8 mouse cellular contexts compared by ENCODE assay signal in the genomic region with DNA sequence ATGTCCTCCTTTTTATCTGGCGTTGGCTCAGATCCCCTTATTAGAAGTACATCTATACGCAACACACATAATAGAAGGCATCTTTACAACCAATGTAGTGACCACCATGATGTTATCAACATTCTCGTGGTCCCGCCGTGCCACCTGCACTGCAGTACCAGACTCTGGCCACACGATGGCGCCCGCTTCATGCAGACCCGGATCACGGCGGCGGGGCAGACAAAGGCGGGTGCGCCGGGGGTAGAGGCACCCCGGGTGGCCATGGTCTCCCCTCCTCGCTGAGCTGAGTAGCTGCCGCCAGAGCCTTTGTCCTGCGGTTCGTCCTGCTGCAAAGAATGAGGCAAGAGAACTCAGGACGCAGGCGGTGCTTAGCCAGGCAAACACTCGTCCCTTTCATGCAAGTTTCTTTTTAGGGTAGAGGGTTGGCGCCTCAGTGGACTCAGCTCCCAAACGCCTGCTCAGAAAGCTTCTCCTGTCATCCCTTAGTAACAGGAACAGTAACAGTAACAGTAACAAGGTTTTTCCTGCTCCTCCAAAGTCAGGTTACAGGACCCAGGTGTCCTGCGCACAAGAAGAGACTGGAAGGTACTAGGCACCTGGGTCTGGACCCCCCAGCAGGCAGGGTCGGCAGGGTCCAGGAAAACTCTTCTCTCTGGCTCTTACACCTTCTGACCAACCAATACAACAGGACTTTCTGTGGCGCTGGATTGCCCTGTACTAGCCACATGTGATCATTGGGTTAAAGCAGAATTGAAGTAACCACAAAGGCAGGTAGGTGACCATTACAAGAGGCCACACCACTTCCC. TPM values are rescaled to one million over a fixed set of nuclear protein-coding genes. Genes with fewer than 3 reads are reported as not detected.
DNase-seq lines count a peak whose midpoint lies in the region; ATAC-seq and TF ChIP-seq lines count a peak whose summit lies in the region.

No protein-coding gene starts in this region.

- peak; percentile 100 for TF ChIP-seq CTCF in liver, embryonic 14.5 days (IDR thresholded peaks at IDR 0.05; ENCODE audit: low read depth)
- TF ChIP-seq CTCF in stomach, postnatal 0 days (IDR thresholded peaks at IDR 0.05; ENCODE audit: low read depth), result peak; percentile 100

- no peaks in the 10 kb centered on the region for H3K27me3 ChIP-seq in heart, embryonic 14.5 days (ENCODE audit: control insufficient read depth, insufficient read depth, low read length)
- H3K27me3 ChIP-seq in liver, embryonic 14.5 days (ENCODE audit: control insufficient read depth, insufficient read depth, low read length), result no peaks in the 10 kb centered on the region; the same call in 1 of the 2 replicates
- H3K27me3 ChIP-seq in neural tube, embryonic 11.5 days (ENCODE audit: control insufficient read depth, insufficient read depth, low read length), result peaks cover 2% of the 10 kb centered on the region; the same call in 1 of the 2 replicates
- no peaks in the 10 kb centered on the region for H3K27me3 ChIP-seq in stomach, postnatal 0 days (ENCODE audit: control insufficient read depth, insufficient read depth, low read length)

- H3K9me3 ChIP-seq in heart, embryonic 14.5 days (ENCODE audit: control insufficient read depth, low read length), result no peaks in the 10 kb centered on the region
- H3K9me3 ChIP-seq in liver, embryonic 14.5 days (ENCODE audit: control insufficient read depth, low read length), result no peaks in the 10 kb centered on the region
- H3K9me3 ChIP-seq in neural tube, embryonic 11.5 days (ENCODE audit: control insufficient read depth, low read length), result no peaks in the 10 kb centered on the region
- H3K9me3 ChIP-seq in stomach, postnatal 0 days (ENCODE audit: control insufficient read depth, low read length), result no peaks in the 10 kb centered on the region

- H3K4me3 ChIP-seq in brown adipose tissue, adult 24 weeks (ENCODE audit: insufficient read depth, low read depth, low read length), result peak overlapping the region; percentile 29
- H3K4me3 ChIP-seq in heart, embryonic 14.5 days (ENCODE audit: control insufficient read depth in 1 of 2, insufficient read depth in 1 of 2, low read depth in 1 of 2, low read length in 2 of 2), result peak overlapping the region; percentile 44 to 55
- peak overlapping the region; percentile 38 to 50 for H3K4me3 ChIP-seq in liver, embryonic 14.5 days (ENCODE audit: insufficient read depth in 1 of 2, low read depth in 2 of 2, low read length in 2 of 2)
- H3K4me3 ChIP-seq in neural tube, embryonic 11.5 days (ENCODE audit: low read depth, low read length), result peak overlapping the region; percentile 30
- peak overlapping the region; percentile 54 for H3K4me3 ChIP-seq in stomach, postnatal 0 days (ENCODE audit: low read depth, low read length)

- ATAC-seq in erythroid progenitor cell, adult 5-6 weeks (replicated peaks; ENCODE audit: low FRiP score, poor library complexity, severe bottlenecking), result peak; percentile 69
- ATAC-seq in heart, embryonic 14.5 days (ENCODE audit: insufficient number of reproducible peaks, insufficient read depth, low FRiP score, low read depth), result peak; percentile 54; the same call in 1 of the 2 replicates
- no peak; the same call in 1 of the 2 replicates for ATAC-seq in liver, embryonic 14.5 days (ENCODE audit: insufficient read depth)
- ATAC-seq in neural tube, embryonic 11.5 days (ENCODE audit: insufficient read depth, low FRiP score, low TSS enrichment), result peak; percentile 92
- ATAC-seq in stomach, postnatal 0 days (ENCODE audit: low FRiP score, low TSS enrichment), result peak; percentile 79

- H3K4me1 ChIP-seq in brown adipose tissue, adult 24 weeks (ENCODE audit: control insufficient read depth, insufficient read depth, insufficient read length, low read length), result no peaks in the 10 kb centered on the region
- 0 out of 4 replicates have a peak, but pooled peaks cover 0 to 2% of the 10 kb centered on the region in 2 experiments for H3K4me1 ChIP-seq in heart, embryonic 14.5 days (ENCODE audit: control insufficient read depth in 2 of 2, insufficient read depth in 2 of 2, low read length in 2 of 2)
- no peaks in the 10 kb centered on the region for H3K4me1 ChIP-seq in liver, embryonic 14.5 days (replicated peaks; ENCODE audit: control insufficient read depth in 2 of 2, insufficient read depth in 2 of 2, low read length in 1 of 2)
- H3K4me1 ChIP-seq in neural tube, embryonic 11.5 days (ENCODE audit: control insufficient read depth, insufficient read depth, low read length), result no peaks in the 10 kb centered on the region
- no peaks in the 10 kb centered on the region for H3K4me1 ChIP-seq in stomach, postnatal 0 days (replicated peaks; ENCODE audit: control insufficient read depth, insufficient read depth)

- H3K4me2 ChIP-seq in heart, embryonic 14.5 days (ENCODE audit: low read length), result peak overlapping the region; percentile 70
- H3K4me2 ChIP-seq in liver, embryonic 14.5 days (ENCODE audit: low read depth), result peak overlapping the region; percentile 55
- peak overlapping the region; percentile 52 for H3K4me2 ChIP-seq in neural tube, embryonic 11.5 days (ENCODE audit: low read depth)
- peak overlapping the region; percentile 75 for H3K4me2 ChIP-seq in stomach, postnatal 0 days (replicated peaks; ENCODE audit: low read depth)

- WGBS in heart, embryonic 14.5 days, result 5% methylated on average over 28 of the region's 28 CpGs
- 5% methylated on average over 28 of the region's 28 CpGs for WGBS in liver, embryonic 14.5 days (ENCODE audit: insufficient replicate concordance)
- WGBS in neural tube, embryonic 11.5 days, result 5% methylated on average over 28 of the region's 28 CpGs
- 5% methylated on average over 28 of the region's 28 CpGs for WGBS in stomach, postnatal 0 days

- H3K9ac ChIP-seq in heart, embryonic 14.5 days (ENCODE audit: low read length), result peak overlapping the region; percentile 74
- H3K9ac ChIP-seq in liver, embryonic 14.5 days (replicated peaks), result no peak overlapping the region; the same call in 1 of the 2 replicates
- H3K9ac ChIP-seq in neural tube, embryonic 11.5 days (ENCODE audit: low read length), result peak overlapping the region; percentile 63
- H3K9ac ChIP-seq in stomach, postnatal 0 days (ENCODE audit: low read length), result peak overlapping the region; percentile 55; the same call in 1 of the 2 replicates

- peak; percentile 42 for DNase-seq in CD4-positive helper T cell, adult 2 months (ENCODE audit: low read depth, low spot score)
- peak; percentile 75 to 77 for DNase-seq in kidney, postnatal 25 days
- peak; percentile 30 to 35 (median 30) for DNase-seq in liver, embryonic 14.5 days (ENCODE audit: low read depth in 3 of 3, low spot score in 3 of 3)
- DNase-seq in neural tube, embryonic 11.5 days (ENCODE audit: low spot score), result peak; percentile 91
- peak; percentile 86 for DNase-seq in stomach, postnatal 0 days (ENCODE audit: low spot score)

- no peak for TF ChIP-seq EP300 in liver, embryonic 14.5 days (IDR thresholded peaks at IDR 0.05; ENCODE audit: low read depth)
- TF ChIP-seq EP300 in stomach, postnatal 0 days (optimal IDR thresholded peaks at IDR 0.05), result no peak

- H3K27ac ChIP-seq in brown adipose tissue, adult 24 weeks (replicated peaks; ENCODE audit: low read depth, low read length), result no peak overlapping the region
- no peak overlapping the region for H3K27ac ChIP-seq in heart, embryonic 14.5 days (replicated peaks in 1 of 2; ENCODE audit: control insufficient read depth in 1 of 2, insufficient read depth in 1 of 2, low read depth in 2 of 2, low read length in 2 of 2)
- H3K27ac ChIP-seq in liver, embryonic 14.5 days, result no peak overlapping the region
- no peak overlapping the region for H3K27ac ChIP-seq in neural tube, embryonic 11.5 days (ENCODE audit: low read depth, low read length)
- H3K27ac ChIP-seq in stomach, postnatal 0 days (replicated peaks), result no peak overlapping the region

- no peaks in the 10 kb centered on the region for H3K36me3 ChIP-seq in heart, embryonic 14.5 days (ENCODE audit: control insufficient read depth, insufficient read depth, low read length)
- H3K36me3 ChIP-seq in liver, embryonic 14.5 days (replicated peaks; ENCODE audit: control insufficient read depth, insufficient read depth, low read depth), result no peaks in the 10 kb centered on the region
- no peaks in the 10 kb centered on the region for H3K36me3 ChIP-seq in neural tube, embryonic 11.5 days (ENCODE audit: control insufficient read depth, insufficient read depth, low read length)
- no peaks in the 10 kb centered on the region for H3K36me3 ChIP-seq in stomach, postnatal 0 days (ENCODE audit: control insufficient read depth, insufficient read depth, low read length)

RNA-seq across cellular contexts. Expression of gene A830031A19Rik, which starts 25.4 kb away (rescaled TPM):
- not detected in 2 replicates for polyA plus RNA-seq in brown adipose tissue, adult 24 weeks (2012; ENCODE audit: insufficient read depth, insufficient read length, missing spikeins)
- total RNA-seq in erythroid progenitor cell, adult 5-6 weeks (2015; ENCODE audit: low replicate concordance), result not detected in 2 replicates
- total RNA-seq in erythroid progenitor cell, adult 5-6 weeks (2017; ENCODE audit: low replicate concordance), result not detected in 2 replicates
- polyA plus RNA-seq in heart, embryonic 14.5 days (2014; fragmentation: Nextera tagmentation; extraction: Ambion mirVana), result not detected in 2 replicates
- not detected in 2 replicates for polyA plus RNA-seq in liver, embryonic 14.5 days (2012; rRNA removed)
- not detected in 2 replicates for polyA plus RNA-seq in liver, embryonic 14.5 days (2014; fragmentation: Nextera tagmentation; extraction: Ambion mirVana)
- polyA plus RNA-seq in neural tube, embryonic 11.5 days (2014; fragmentation: Nextera tagmentation; extraction: Ambion mirVana), result not detected in 2 replicates
- polyA plus RNA-seq in stomach, postnatal 0 days (2015; fragmentation: Nextera tagmentation; extraction: Ambion mirVana), result 0.27 TPM in 1 of 2 replicates, not detected in the other

RNA-seq across cellular contexts. Expression of gene Bcl11a, which starts 28.4 kb away (rescaled TPM):
- polyA plus RNA-seq in brown adipose tissue, adult 24 weeks (2012; ENCODE audit: insufficient read depth, insufficient read length, missing spikeins), result not detected in 2 replicates
- total RNA-seq in erythroid progenitor cell, adult 5-6 weeks (2015; ENCODE audit: low replicate concordance), result 20.5 and 23.5 TPM in 2 replicates
- total RNA-seq in erythroid progenitor cell, adult 5-6 weeks (2017; ENCODE audit: low replicate concordance), result 7.4 and 12.9 TPM in 2 replicates
- 17.3 and 17.4 TPM in 2 replicates for polyA plus RNA-seq in heart, embryonic 14.5 days (2014; fragmentation: Nextera tagmentation; extraction: Ambion mirVana)
- polyA plus RNA-seq in liver, embryonic 14.5 days (2012; rRNA removed), result 10.9 and 13.0 TPM in 2 replicates
- polyA plus RNA-seq in liver, embryonic 14.5 days (2014; fragmentation: Nextera tagmentation; extraction: Ambion mirVana), result 29.4 and 33.0 TPM in 2 replicates
- 72.2 and 72.7 TPM in 2 replicates for polyA plus RNA-seq in neural tube, embryonic 11.5 days (2014; fragmentation: Nextera tagmentation; extraction: Ambion mirVana)
- 10.5 and 11.7 TPM in 2 replicates for polyA plus RNA-seq in stomach, postnatal 0 days (2015; fragmentation: Nextera tagmentation; extraction: Ambion mirVana)

Comparison
In these comparisons a context has a peak if more than half of its experiments do, and no peak if none do; other contexts are left out.
1. DNase-seq: peak in every context shown above with its lines; median percentile 91 in neural tube, embryonic 11.5 days; 86 in stomach, postnatal 0 days; 76 in kidney, postnatal 25 days; 42 in CD4-positive helper T cell, adult 2 months; 30 in liver, embryonic 14.5 days.